Mouse (Mus musculus) MEL (cell line): Measurements from ENCODE around the gene Lrriq4.

ENCODE experiments used
- BHLHE40 ChIP-seq: IDR thresholded peaks from 2 replicates; pipeline ENCODE4 v1.6.1; 2012; ENCODE audit warnings: low read depth, mild to moderate bottlenecking, inconsistent platforms, low read length, improper control_type of control experiment, borderline replicate concordance
- CTCF ChIP-seq, 3 experiments: IDR thresholded peaks in 2 of 3; conservative IDR thresholded peaks in 1 of 3; 2 replicates each; pipeline ENCODE4 v1.5.1; 2011 to 2012; ENCODE audit warnings: low read length in 3 of 3, low read depth in 2 of 3, mild to moderate bottlenecking in 2 of 3, improper control_type of control experiment in 1 of 3, inconsistent platforms in 1 of 3, mixed read lengths in 1 of 3, moderate library complexity in 1 of 3; ENCODE audit not compliant: control insufficient read depth in 1 of 3, insufficient read depth in 1 of 3, poor library complexity in 1 of 3, severe bottlenecking in 1 of 3
- EP300 ChIP-seq, 2 experiments: IDR thresholded peaks; 2 replicates each; pipeline ENCODE4 v1.6.1; 2011; ENCODE audit warnings: improper control_type of control experiment in 2 of 2, low read length in 2 of 2, low read depth in 1 of 2, mild to moderate bottlenecking in 1 of 2
- KAT2A ChIP-seq: conservative IDR thresholded peaks from 2 replicates; pipeline ENCODE4 v1.6.1; 2012; ENCODE audit warnings: low read depth, low read length, improper control_type of control experiment, inconsistent platforms
- MAFK ChIP-seq: IDR thresholded peaks from 2 replicates; pipeline ENCODE4 v1.6.1; 2011; ENCODE audit warnings: low read depth, mild to moderate bottlenecking, low read length, improper control_type of control experiment, borderline replicate concordance
- MAX ChIP-seq: IDR thresholded peaks from 2 replicates; pipeline ENCODE4 v1.6.1; 2011; ENCODE audit warnings: low read length, improper control_type of control experiment
- MAZ ChIP-seq: IDR thresholded peaks from 2 replicates; pipeline ENCODE4 v1.6.1; 2012; ENCODE audit warnings: low read depth, mild to moderate bottlenecking, inconsistent platforms, low read length, improper control_type of control experiment
- MYC ChIP-seq: IDR thresholded peaks from 2 replicates; pipeline ENCODE4 v1.6.1; 2011; ENCODE audit warnings: low read depth, mild to moderate bottlenecking, low read length, improper control_type of control experiment, moderate library complexity
- NRF1 ChIP-seq: IDR thresholded peaks from 2 replicates; pipeline ENCODE4 v1.6.1; 2014; ENCODE audit warnings: low read depth, mild to moderate bottlenecking, inconsistent platforms, low read length, improper control_type of control experiment, moderate library complexity; ENCODE audit not compliant: poor library complexity, insufficient read depth, severe bottlenecking
- POLR2A ChIP-seq, 2 experiments: IDR thresholded peaks; 2 replicates each; pipeline ENCODE4 v1.6.1; 2011 to 2012; ENCODE audit warnings: low read length in 2 of 2, mild to moderate bottlenecking in 2 of 2, control low read depth in 1 of 2, improper control_type of control experiment in 1 of 2, low read depth in 1 of 2, moderate library complexity in 1 of 2; ENCODE audit not compliant: control insufficient read depth in 1 of 2, insufficient read depth in 1 of 2, poor library complexity in 1 of 2
- POLR2AphosphoS2 ChIP-seq: IDR thresholded peaks from 2 replicates; pipeline ENCODE4 v1.6.1; 2011; ENCODE audit warnings: low read length, improper control_type of control experiment
- RCOR1 ChIP-seq: IDR thresholded peaks from 2 replicates; pipeline ENCODE4 v1.6.1; 2012; ENCODE audit warnings: low read depth, mild to moderate bottlenecking, inconsistent platforms, low read length, improper control_type of control experiment
- SIN3A ChIP-seq: IDR thresholded peaks from 2 replicates; pipeline ENCODE4 v1.6.1; 2012; ENCODE audit warnings: low read length, improper control_type of control experiment, inconsistent platforms
- ZNF384 ChIP-seq: IDR thresholded peaks from 2 replicates; pipeline ENCODE4 v1.6.1; 2012; ENCODE audit warnings: low read depth, mild to moderate bottlenecking, inconsistent platforms, low read length, improper control_type of control experiment

GRCm38 (mm10) chr3:30647440-30648090 is 3.3 kb downstream of the Lrriq4 start, which contains the start of gene Lrrc34:
- no peak for TF ChIP-seq POLR2AphosphoS2
- no peak for TF ChIP-seq CTCF (IDR thresholded peaks at IDR 0.05 in 2 of 3, conservative IDR thresholded peaks at IDR 0.05 in 1 of 3; ENCODE audit: control insufficient read depth in 1 of 3, insufficient read depth in 1 of 3, low read depth in 2 of 3, low read length in 3 of 3, poor library complexity in 1 of 3, severe bottlenecking in 1 of 3)
- TF ChIP-seq RCOR1, result no peak
- no peak for TF ChIP-seq NRF1
- TF ChIP-seq MYC, result no peak
- no peak for TF ChIP-seq MAFK
- no peak for TF ChIP-seq BHLHE40
- no peak for TF ChIP-seq POLR2A (IDR thresholded peaks at IDR 0.05; ENCODE audit: control insufficient read depth in 1 of 2, insufficient read depth in 1 of 2, low read depth in 1 of 2, low read length in 2 of 2, poor library complexity in 1 of 2)
- no peak for TF ChIP-seq MAZ
- no peak for TF ChIP-seq MAX
- TF ChIP-seq SIN3A, result no peak
- TF ChIP-seq KAT2A, result no peak
- TF ChIP-seq ZNF384, result no peak
- TF ChIP-seq EP300 (IDR thresholded peaks at IDR 0.05; ENCODE audit: low read depth in 1 of 2, low read length in 2 of 2), result no peak
